Mouse (Mus musculus): Measurements from ENCODE around the gene Mmp27. TPM values are rescaled to one million over a fixed set of nuclear protein-coding genes. Genes with fewer than 3 reads are reported as not detected.

The Mmp27 gene
- not detected in 2 replicates for polyA plus RNA-seq (2016; fragmentation: Nextera tagmentation; extraction: Ambion mirVana)

DNA sequence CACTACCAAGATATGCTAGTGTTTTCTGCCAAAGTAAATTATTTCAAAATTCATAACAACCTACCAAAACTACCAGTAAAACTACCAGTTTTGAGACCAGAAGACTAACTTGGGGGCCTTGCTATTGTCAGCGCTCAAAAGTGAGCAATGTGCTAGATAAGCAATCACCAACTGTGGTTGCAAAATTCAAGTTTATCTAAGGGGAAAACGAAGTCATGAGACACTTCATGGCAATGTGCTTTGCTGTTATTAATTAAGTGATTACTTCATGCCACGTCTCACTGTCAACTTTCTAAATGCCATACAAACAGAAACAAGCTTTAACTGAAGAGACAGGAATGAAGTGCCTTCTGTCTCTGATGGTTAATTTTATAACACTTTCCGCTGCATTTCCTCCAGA is at the start of gene Mmp27:
Gene Mmp27, plus strand, starts transcription at position 235 of the 400 bp plus-strand sequence.
- H3K27ac ChIP-seq = no peak within 1 kb of the TSS
- H3K27me3 ChIP-seq (replicated peaks) = no peaks in the 10 kb centered on the region
- no peak within 1 kb of the TSS for H3K9ac ChIP-seq
- no peaks in the 10 kb centered on the region for H3K4me1 ChIP-seq
- no peak within 1 kb of the TSS for H3K4me3 ChIP-seq
- H3K36me3 ChIP-seq = no peaks in the 10 kb centered on the region
- H3K4me2 ChIP-seq (replicated peaks) = no peak within 1 kb of the TSS
- ATAC-seq (ENCODE audit: low FRiP score, low read depth) = no peak
- 75% methylated on average over 4 of the region's 4 CpGs for WGBS
- H3K9me3 ChIP-seq = no peaks in the 10 kb centered on the region

DNA sequence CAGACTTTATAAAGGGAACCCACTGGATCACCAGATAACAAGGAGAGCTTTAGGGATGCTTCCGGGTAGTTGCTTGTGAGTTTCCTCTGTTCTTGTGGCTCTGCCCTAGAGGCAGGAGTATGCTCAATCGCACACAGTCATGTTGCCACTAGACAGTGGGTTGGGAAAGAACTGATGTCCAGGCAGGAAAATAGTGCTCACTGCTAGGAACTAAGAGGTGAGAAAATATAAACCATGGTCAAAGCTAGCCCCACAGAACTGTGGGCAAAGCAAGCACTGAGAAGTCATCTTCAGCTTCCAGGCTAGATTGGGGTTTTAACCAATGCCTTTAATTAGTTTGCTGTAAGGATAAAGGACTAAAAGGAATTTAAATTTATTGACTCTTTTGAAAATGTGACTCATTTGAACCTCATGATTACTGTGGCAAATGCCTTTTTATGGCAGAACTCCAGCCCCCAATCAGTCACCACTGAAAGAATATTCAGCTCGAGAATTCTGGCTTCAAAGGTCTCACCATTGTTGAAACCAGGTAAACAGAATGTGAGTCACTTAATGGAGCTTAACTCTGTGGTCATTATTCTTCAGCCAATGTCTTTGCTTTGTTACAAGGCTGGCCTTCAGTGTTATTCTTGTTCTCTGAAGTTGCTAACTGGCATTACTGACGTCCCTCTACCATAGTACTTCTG is 44.8 kb upstream of the Mmp27 start:
- Histone ChIP-seq H3K27ac (no peak overlapping the region), H3K9me3 (no peaks in the 10 kb centered on the region), H3K9ac (no peak overlapping the region), H3K27me3 (replicated peaks) (no peaks in the 10 kb centered on the region), H3K36me3 (no peaks in the 10 kb centered on the region), H3K4me1 (no peaks in the 10 kb centered on the region), H3K4me3 (no peak overlapping the region), H3K4me2 (replicated peaks) (no peak overlapping the region)
- 57% methylated on average over 4 of the region's 4 CpGs for WGBS
- no peak for ATAC-seq (ENCODE audit: low FRiP score, low read depth)

DNA sequence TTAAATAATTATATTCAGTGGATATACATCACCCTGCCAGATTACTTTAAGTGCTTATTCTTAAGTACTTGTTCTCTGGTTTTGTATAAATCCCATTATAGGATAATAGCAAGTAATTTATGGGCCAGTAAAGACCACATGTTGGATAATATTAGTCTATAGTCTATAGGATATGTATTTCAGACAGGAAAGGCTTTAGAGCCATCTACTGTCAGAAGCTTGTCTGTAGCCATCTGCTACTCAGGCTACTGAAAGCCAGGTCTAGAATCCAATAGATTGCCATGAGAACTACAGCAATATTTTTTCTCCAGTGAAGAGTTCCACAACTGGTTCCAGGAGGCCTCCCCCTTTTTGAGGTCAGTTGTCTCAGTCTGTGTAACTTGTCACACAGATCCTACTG is 28.4 kb upstream of the Mmp27 start:
- no peak for ATAC-seq (ENCODE audit: low FRiP score, low read depth)
- Histone ChIP-seq H3K4me3 (no peak overlapping the region), H3K9me3 (no peaks in the 10 kb centered on the region), H3K36me3 (no peaks in the 10 kb centered on the region), H3K4me1 (no peaks in the 10 kb centered on the region), H3K27ac (no peak overlapping the region), H3K4me2 (replicated peaks) (no peak overlapping the region), H3K9ac (no peak overlapping the region), H3K27me3 (replicated peaks) (no peaks in the 10 kb centered on the region)

DNA sequence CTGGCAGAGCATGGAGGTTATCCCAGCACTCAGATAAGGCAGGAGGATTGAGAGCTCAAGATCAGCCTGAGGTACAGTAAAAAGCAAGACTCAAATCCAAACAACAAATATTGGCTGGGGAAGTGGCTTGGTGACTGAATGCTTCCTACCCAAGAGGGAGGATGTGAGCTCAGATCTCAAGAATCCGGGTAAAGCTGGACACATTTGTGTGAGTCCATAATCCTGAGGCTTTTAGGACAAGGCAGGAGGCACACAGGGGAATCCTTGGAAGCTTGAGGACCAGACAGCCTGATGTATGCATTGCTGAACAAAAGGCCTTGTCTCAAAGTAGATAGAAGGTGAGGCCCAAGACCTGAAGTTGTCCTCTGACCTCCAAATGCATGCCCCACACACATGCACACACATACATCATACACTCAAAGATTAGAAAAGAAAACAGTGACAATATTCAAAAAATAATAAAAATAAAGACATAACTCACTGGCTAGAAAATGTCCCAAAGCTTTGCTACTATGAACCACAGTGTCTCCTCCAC is 26.2 kb upstream of the Mmp27 start:
- Histone ChIP-seq H3K4me3 (no peak overlapping the region), H3K9ac (no peak overlapping the region), H3K27ac (no peak overlapping the region), H3K36me3 (no peaks in the 10 kb centered on the region), H3K4me2 (replicated peaks) (no peak overlapping the region), H3K27me3 (replicated peaks) (no peaks in the 10 kb centered on the region), H3K9me3 (no peaks in the 10 kb centered on the region), H3K4me1 (no peaks in the 10 kb centered on the region)
- WGBS = 74% methylated on average over 1 of the region's 1 CpGs
- ATAC-seq (ENCODE audit: low FRiP score, low read depth) = no peak

DNA sequence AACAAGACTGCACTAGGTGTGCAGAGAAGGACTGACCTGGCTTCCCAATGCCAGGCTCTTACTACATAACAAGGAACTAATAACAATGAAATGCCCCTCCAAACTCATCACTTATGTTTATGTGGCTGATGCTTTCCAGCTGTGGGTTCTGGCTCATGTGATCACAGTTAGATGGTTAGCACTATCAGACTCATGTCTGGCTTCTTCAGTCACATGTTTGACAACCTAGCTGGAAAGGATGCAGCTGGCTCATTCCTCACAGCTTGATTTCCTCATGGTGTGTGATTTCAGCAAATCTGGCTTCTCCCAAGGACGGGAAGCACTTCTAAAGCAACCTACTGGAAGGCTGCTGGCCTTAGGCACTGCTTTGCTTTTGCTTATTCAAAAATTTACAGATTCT is 25.7 kb upstream of the Mmp27 start:
- Histone ChIP-seq H3K9ac (no peak overlapping the region), H3K4me1 (no peaks in the 10 kb centered on the region), H3K27ac (no peak overlapping the region), H3K4me2 (replicated peaks) (no peak overlapping the region), H3K9me3 (no peaks in the 10 kb centered on the region), H3K4me3 (no peak overlapping the region), H3K36me3 (no peaks in the 10 kb centered on the region), H3K27me3 (replicated peaks) (no peaks in the 10 kb centered on the region)
- no peak for ATAC-seq (ENCODE audit: low FRiP score, low read depth)
- WGBS = 68% methylated on average over 1 of the region's 1 CpGs

DNA sequence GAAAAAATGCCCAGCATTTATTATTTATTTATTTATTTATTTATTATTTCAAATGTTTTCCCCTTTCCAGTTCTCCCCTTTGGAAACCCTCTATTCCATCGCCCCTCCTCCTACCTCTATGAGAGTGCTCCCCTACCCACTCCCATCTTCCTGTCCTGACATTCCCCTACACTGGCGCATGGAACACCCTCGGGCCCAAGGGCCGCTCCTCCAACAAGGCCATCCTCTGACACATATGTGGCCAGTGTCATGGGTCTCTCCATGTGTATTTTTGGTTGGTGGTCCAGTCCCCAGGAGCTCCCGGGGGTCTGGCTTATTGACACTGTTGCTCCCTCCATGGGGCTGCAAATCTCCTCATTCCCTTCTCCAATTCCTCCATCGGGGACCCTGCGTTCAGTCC is 25.3 kb upstream of the Mmp27 start:
- no peak overlapping the region for H3K27ac ChIP-seq
- H3K9ac ChIP-seq = no peak overlapping the region
- WGBS = 83% methylated on average over 7 of the region's 7 CpGs
- H3K27me3 ChIP-seq (replicated peaks) = no peaks in the 10 kb centered on the region
- H3K4me1 ChIP-seq = no peaks in the 10 kb centered on the region
- no peak overlapping the region for H3K4me3 ChIP-seq
- H3K4me2 ChIP-seq (replicated peaks) = no peak overlapping the region
- ATAC-seq (ENCODE audit: low FRiP score, low read depth) = no peak
- no peaks in the 10 kb centered on the region for H3K36me3 ChIP-seq
- H3K9me3 ChIP-seq = no peaks in the 10 kb centered on the region

DNA sequence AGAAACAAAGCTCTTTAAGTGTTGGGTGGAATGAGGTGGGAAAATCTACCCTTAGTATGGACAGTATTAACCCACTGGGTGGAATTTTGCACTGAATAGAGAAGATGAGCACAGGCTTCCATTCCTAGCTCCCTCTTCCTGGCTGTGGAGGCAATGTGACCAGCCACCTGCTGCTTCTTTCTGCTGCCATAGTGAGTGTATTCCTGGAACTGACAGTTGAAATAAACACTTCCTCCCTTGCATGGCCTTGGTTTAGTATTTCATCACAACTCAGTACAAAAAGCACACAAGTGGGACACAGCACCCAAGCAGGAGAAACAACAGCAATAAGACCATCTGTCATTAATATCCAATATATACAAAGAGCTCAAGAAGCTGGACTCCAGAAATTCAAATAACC is 19.3 kb upstream of the Mmp27 start:
- Histone ChIP-seq H3K9ac (no peak overlapping the region), H3K27me3 (replicated peaks) (no peaks in the 10 kb centered on the region), H3K36me3 (no peaks in the 10 kb centered on the region), H3K4me3 (no peak overlapping the region), H3K4me1 (no peaks in the 10 kb centered on the region), H3K4me2 (replicated peaks) (no peak overlapping the region), H3K27ac (no peak overlapping the region), H3K9me3 (no peaks in the 10 kb centered on the region)
- no peak for ATAC-seq (ENCODE audit: low FRiP score, low read depth)

DNA sequence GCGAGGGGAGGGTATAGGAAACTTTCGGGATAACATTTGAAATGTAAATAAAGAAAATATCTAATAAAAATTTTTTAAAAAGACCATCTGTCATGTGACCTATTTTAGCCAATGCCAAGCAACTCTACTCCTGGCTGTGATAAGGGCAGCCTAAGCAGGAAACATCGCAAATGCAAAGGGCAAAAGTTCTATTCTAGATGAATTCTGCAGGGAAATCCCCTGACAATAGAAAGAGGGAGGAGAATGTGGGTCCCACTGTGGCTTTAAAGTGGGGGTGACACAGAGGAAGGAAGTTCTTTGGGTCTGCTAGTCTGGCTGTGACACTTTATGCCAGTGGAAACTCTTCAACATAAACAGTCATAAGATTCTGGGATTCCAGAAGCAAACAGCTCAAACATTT is 17.7 kb upstream of the Mmp27 start:
- Histone ChIP-seq H3K9me3 (no peaks in the 10 kb centered on the region), H3K9ac (no peak overlapping the region), H3K27ac (no peak overlapping the region), H3K4me2 (replicated peaks) (no peak overlapping the region), H3K4me1 (no peaks in the 10 kb centered on the region), H3K27me3 (replicated peaks) (no peaks in the 10 kb centered on the region), H3K4me3 (no peak overlapping the region), H3K36me3 (no peaks in the 10 kb centered on the region)
- ATAC-seq (ENCODE audit: low FRiP score, low read depth) = no peak
- 84% methylated on average over 3 of the region's 3 CpGs for whole genome bisulfite sequencing

DNA sequence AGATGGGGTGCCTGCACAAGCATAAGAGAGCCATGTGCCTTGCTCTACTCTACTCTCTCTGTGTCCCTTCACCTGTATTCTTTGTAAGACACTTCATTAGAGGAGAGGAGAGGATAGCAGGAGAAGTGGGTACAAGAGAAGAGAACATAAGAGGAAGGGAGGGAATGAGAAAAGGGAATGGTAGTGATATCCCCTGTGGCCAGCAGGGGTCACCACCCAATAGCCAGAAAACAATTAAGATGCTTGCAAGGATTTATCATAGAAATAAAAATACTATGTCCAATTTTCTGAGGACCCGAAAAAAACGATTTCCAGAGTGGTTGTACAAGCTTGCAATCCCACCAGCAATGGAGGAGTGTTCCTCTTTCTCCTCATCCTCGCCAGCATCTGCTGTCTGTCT is 16.8 kb upstream of the Mmp27 start:
- Histone ChIP-seq H3K27ac (no peak overlapping the region), H3K4me3 (no peak overlapping the region), H3K27me3 (replicated peaks) (no peaks in the 10 kb centered on the region), H3K9me3 (no peaks in the 10 kb centered on the region), H3K4me1 (no peaks in the 10 kb centered on the region), H3K4me2 (replicated peaks) (no peak overlapping the region), H3K36me3 (no peaks in the 10 kb centered on the region), H3K9ac (no peak overlapping the region)
- ATAC-seq (ENCODE audit: low FRiP score, low read depth) = no peak
- 49% methylated on average over 3 of the region's 3 CpGs for WGBS

DNA sequence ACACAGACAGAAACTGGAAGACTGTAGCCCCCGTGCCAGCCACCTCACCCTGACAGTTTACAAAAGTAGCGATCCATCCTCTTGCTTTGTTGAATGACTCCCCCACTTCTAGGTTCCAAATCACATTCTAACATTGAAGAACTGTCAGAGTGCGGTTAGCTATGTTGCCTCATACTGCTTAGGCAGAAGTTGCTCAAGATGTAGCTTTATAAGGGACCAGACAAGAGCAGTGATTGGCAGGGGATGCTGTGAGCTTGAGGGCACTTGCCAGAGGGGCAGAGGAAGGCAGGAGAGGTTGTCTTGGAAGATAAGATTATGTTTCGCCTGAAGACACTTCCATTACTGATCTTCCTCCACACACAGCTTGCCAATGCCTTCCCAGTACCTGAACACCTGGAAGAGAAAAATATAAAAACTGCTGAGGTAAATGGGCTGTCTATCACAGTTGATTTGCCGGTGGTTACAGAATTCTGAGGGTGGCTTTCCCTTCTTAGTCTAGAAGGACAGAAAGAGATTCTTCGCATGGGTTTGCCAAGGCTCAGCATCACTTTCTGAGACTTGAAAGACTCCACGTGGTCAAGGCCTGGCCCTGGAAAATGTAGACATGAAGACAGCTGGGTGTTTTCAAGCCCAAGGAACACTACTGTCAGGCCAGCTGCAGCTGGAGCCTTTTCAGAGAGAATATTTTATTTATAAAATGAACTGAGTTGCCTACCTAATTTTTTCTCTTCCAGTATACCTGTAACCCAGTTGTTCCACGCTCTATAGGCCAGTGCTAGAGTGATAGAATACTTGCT is 12.8 kb upstream of the Mmp27 start, which contains the start of gene Mmp8:
Gene Mmp8, plus strand, starts transcription at position 236 of the 797 bp plus-strand sequence.
- no peaks in the 10 kb centered on the region for H3K9me3 ChIP-seq
- no peaks in the 10 kb centered on the region for H3K36me3 ChIP-seq
- H3K4me2 ChIP-seq (replicated peaks) = no peak within 1 kb of the TSS
- no peaks in the 10 kb centered on the region for H3K4me1 ChIP-seq
- 89% methylated on average over 8 of the region's 8 CpGs for WGBS
- no peaks in the 10 kb centered on the region for H3K27me3 ChIP-seq (replicated peaks)
- no peak within 1 kb of the TSS for H3K27ac ChIP-seq
- no peak for ATAC-seq (ENCODE audit: low FRiP score, low read depth)
- H3K9ac ChIP-seq = no peak within 1 kb of the TSS
- H3K4me3 ChIP-seq = no peak within 1 kb of the TSS

DNA sequence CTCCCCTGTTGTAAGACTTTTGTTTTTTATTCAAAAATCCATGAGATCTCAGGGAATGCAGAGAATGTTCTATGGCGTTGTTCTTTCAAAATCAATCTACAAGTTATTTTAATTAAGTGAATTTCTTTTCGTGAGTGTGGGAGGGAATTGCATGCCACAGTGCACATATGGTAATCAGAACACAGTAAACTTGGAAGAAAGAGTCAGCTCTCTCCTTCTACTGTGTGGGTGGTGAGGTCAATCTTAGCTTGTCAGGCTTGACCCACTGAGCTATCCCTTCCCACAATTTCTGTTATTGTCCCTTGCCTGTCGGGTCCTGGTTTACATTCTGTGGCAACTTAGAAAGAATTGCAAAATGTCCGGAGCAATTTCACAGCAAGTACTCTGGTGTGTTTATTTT is 11.2 kb upstream of the Mmp27 start:
- 84% methylated on average over 4 of the region's 4 CpGs for WGBS
- Histone ChIP-seq H3K4me1 (no peaks in the 10 kb centered on the region), H3K4me3 (no peak overlapping the region), H3K9ac (no peak overlapping the region), H3K27ac (no peak overlapping the region), H3K9me3 (no peaks in the 10 kb centered on the region), H3K27me3 (replicated peaks) (no peaks in the 10 kb centered on the region), H3K36me3 (no peaks in the 10 kb centered on the region), H3K4me2 (replicated peaks) (no peak overlapping the region)
- ATAC-seq (ENCODE audit: low FRiP score, low read depth) = no peak

DNA sequence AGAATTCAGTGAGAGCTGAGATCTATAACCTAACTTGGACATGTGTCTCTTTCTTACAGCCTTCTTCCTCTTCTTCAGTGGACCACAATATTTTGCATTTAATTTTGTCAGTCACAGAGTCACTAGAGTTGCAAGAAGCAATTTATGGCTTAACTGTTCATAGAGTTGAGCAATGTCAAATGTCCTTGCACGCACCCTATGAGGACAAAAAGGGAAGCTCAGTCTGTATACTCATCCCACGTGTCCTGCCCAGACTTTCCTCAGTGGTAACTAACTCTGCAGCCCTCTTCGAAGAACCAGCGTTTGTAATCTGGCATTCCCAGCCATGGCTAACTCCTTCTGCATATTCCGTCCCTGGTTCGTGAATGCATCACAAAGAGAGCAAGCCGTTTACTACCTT is 3.8 kb upstream of the Mmp27 start:
- ATAC-seq (ENCODE audit: low FRiP score, low read depth) = no peak
- Histone ChIP-seq H3K9ac (no peak overlapping the region), H3K4me1 (no peaks in the 10 kb centered on the region), H3K4me3 (no peak overlapping the region), H3K9me3 (no peaks in the 10 kb centered on the region), H3K36me3 (no peaks in the 10 kb centered on the region), H3K27ac (no peak overlapping the region), H3K4me2 (replicated peaks) (no peak overlapping the region), H3K27me3 (replicated peaks) (no peaks in the 10 kb centered on the region)
- 65% methylated on average over 7 of the region's 7 CpGs for WGBS

DNA sequence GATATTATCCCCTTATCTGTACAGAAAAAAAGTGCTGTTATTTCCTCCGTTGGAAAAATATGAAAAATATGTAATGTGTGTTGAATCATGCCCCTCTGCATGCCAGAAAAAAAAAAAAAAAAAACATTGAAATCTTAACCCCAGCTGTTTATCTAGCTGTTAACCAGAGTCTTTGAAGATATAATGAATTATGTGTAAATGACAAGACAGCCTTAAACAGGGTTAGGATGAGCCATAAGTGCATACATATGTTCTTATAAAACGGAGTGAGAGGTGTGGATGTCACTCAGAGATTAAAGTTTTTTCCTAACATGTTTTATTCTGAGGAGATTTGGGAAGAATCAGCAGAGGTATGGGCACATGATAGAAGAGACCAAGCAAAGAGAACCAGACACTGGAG is 3.3 kb upstream of the Mmp27 start:
- H3K9me3 ChIP-seq = no peaks in the 10 kb centered on the region
- no peak for ATAC-seq (ENCODE audit: low FRiP score, low read depth)
- no peaks in the 10 kb centered on the region for H3K4me1 ChIP-seq
- no peaks in the 10 kb centered on the region for H3K36me3 ChIP-seq
- WGBS = 76% methylated on average over 2 of the region's 2 CpGs
- H3K4me3 ChIP-seq = no peak overlapping the region
- no peak overlapping the region for H3K9ac ChIP-seq
- no peak overlapping the region for H3K27ac ChIP-seq
- H3K27me3 ChIP-seq (replicated peaks) = no peaks in the 10 kb centered on the region
- H3K4me2 ChIP-seq (replicated peaks) = no peak overlapping the region
